Mouse (Mus musculus) heart, embryonic 14.5 days (tissue): Measurements from ENCODE around the gene Shb. TPM values are rescaled to one million over a fixed set of nuclear protein-coding genes. Genes with fewer than 3 reads are reported as not detected.
A peak's percentile ranks its signal among the peaks of the same experiment; 100 is the strongest.

ENCODE experiments used
- ATAC-seq: fragments of 200-750 bp; cut with Nextera tagmentation; 2 replicates; pipeline ENCODE4 v1.8.0; 2017; ENCODE audit warnings: low read depth, moderate TSS enrichment; ENCODE audit not compliant: insufficient number of reproducible peaks, insufficient read depth, low FRiP score
- H3K27ac ChIP-seq, 2 experiments: fragments of 200-500 bp in 1 of 2; fragments of 300-500 bp in 1 of 2; sonication (generic) in 1 of 2; replicated peaks in 1 of 2; 2 replicates each; pipeline ENCODE4 v1.5.1; 2012 to 2014; ENCODE audit warnings: low read depth in 2 of 2, low read length in 2 of 2, control low read depth in 1 of 2, mild to moderate bottlenecking in 1 of 2, mixed read lengths in 1 of 2; ENCODE audit not compliant: control insufficient read depth in 1 of 2, insufficient read depth in 1 of 2
- H3K27me3 ChIP-seq: fragments of 300-500 bp; sonication (generic); 2 replicates; pipeline ENCODE4 v1.6.1; 2014; ENCODE audit warnings: mild to moderate bottlenecking, low read length, control low read depth; ENCODE audit not compliant: control insufficient read depth, insufficient read depth
- H3K36me3 ChIP-seq: fragments of 300-500 bp; sonication (generic); 2 replicates; pipeline ENCODE4 v1.6.1; 2014; ENCODE audit warnings: mild to moderate bottlenecking, control low read depth, low read length, mixed read lengths; ENCODE audit not compliant: control insufficient read depth, insufficient read depth
- H3K4me1 ChIP-seq, 2 experiments: fragments of 200-500 bp in 1 of 2; fragments of 300-500 bp in 1 of 2; sonication (generic) in 1 of 2; 2 replicates each; pipeline ENCODE4 v1.6.1; 2012 to 2014; ENCODE audit warnings: low read length in 2 of 2, control low read depth in 1 of 2, mixed read lengths in 1 of 2; ENCODE audit not compliant: control insufficient read depth in 2 of 2, insufficient read depth in 2 of 2
- H3K4me2 ChIP-seq: fragments of 300-500 bp; sonication (generic); 2 replicates; pipeline ENCODE4 v1.6.1; 2014; ENCODE audit warnings: mild to moderate bottlenecking, low read length
- H3K4me3 ChIP-seq, 2 experiments: fragments of 200-500 bp in 1 of 2; fragments of 300-500 bp in 1 of 2; sonication (generic) in 1 of 2; 2 replicates each; pipeline ENCODE4 v1.5.1; 2012 to 2014; ENCODE audit warnings: low read length in 2 of 2, mild to moderate bottlenecking in 2 of 2, control low read depth in 1 of 2, low read depth in 1 of 2, moderate library complexity in 1 of 2; ENCODE audit not compliant: control insufficient read depth in 1 of 2, insufficient read depth in 1 of 2
- H3K9ac ChIP-seq: fragments of 300-500 bp; sonication (generic); 2 replicates; pipeline ENCODE4 v1.6.1; 2014; ENCODE audit warnings: mild to moderate bottlenecking, low read length
- H3K9me3 ChIP-seq: fragments of 300-500 bp; sonication (generic); 2 replicates; pipeline ENCODE4 v1.6.1; 2016; ENCODE audit warnings: low read length, control low read depth; ENCODE audit not compliant: control insufficient read depth
- WGBS: fragments of 180-500 bp; shearing (Covaris S2); extraction: QIAGEN DNeasy Blood & Tissue Kit; methylation state at CpG from one replicate; pipeline ENCODE4 v1.1.7; 2014; 5-methylcytosine and 5-hydroxymethylcytosine counted together
- polyA plus RNA-seq: library from polyadenylated mRNA; unstranded; fragments of >200 nt; fragmentation: Nextera tagmentation; extraction: Ambion mirVana; gene quantifications from 2 replicates; pipeline ENCODE4 v1.2.1, GENCODE M21; 2014

Gene Shb
- polyA plus RNA-seq, 1 experiment from 2014 or later = 19.0 TPM

DNA sequence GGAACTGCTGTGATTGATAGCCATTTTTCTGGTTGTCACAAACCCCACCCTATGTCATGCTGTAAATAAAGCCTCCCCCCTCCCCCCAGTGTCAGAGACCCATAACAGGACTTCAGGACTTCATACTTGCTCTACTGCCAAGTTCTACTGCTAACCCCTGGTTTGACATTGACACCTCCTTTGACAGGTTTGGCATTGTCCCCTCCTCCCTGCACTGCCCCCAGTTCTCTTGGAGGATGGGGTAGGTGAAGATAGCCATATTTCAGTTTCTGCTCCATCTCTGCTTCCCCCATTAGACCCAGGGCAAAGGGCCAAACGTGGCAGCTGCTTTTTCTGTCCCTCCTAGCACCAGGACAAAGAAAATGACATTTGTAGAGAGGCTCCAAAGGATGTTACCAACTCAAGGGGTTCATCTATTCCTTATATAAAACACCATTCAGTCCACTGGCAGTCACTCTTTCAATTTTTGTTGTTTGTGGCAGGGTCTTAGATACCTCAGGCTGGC, 1.2 kb upstream of the Shb start:
- Histone ChIP-seq H3K36me3 (no peaks in the 10 kb centered on the region), H3K9me3 (no peaks in the 10 kb centered on the region), H3K4me3 (no peak overlapping the region), H3K4me2 (no peak overlapping the region), H3K27ac (no peak overlapping the region), H3K4me1 (peaks cover 8 to 18% of the 10 kb centered on the region in 2 experiments), H3K9ac (no peak overlapping the region), H3K27me3 (no peaks in the 10 kb centered on the region)
- WGBS = 48% methylated on average over 1 of the region's 1 CpGs
- no peak for ATAC-seq

DNA sequence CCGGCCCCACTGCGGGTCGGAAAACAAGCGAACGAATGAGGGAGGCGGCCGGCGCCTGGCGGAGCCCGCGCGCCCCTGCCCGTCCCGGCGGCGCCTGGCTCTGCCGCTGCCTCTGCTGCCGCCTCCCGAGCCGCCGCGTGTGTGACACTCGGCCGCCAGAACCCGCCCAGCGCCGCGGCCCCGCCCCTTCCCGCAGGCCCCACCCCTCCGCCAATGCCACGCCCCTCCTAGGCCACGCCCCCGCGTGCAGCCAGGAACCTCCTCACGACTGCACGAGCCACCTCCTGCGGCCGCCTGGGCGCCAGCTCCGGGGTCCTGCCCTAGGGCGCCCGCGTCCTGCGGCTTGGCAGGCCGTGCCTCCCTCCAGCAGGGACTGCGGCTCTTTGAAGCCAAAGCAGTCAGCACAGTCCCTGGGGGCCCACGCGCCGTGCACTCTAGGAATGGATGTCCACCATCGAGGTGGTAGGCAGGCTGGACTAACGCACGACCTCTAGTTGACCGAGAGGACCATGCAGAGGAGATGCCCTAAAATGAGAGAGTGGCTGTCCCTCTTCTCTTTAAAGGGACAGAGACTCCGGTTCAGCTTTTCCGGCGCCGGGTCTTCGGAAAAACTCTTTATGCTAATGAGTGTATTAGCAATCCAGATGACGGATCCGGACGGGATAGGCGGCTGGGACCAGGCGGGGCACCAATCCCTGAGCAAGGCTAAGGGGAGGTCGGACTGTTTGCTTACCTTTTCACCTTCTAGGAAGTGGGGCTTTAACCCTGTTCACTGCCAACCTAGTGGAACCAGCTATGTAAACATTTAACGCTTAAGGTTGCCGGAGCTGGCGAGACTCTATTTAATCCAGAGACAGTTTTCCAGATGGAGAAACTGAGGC, 1.4 kb downstream of the Shb start:
- Histone ChIP-seq H3K4me1 (peaks cover 20 to 37% of the 10 kb centered on the region in 2 experiments), H3K9ac (peak overlapping the region; percentile 98), H3K4me2 (peak overlapping the region; percentile 79), H3K27ac (peak overlapping the region; percentile 95 to 97), H3K9me3 (no peaks in the 10 kb centered on the region), H3K36me3 (peaks cover 6% of the 10 kb centered on the region), H3K27me3 (no peaks in the 10 kb centered on the region), H3K4me3 (peak overlapping the region; percentile 87 to 90)
- ATAC-seq = peak; percentile 91
- WGBS = under 1% methylated on average over 54 of the region's 68 CpGs

DNA sequence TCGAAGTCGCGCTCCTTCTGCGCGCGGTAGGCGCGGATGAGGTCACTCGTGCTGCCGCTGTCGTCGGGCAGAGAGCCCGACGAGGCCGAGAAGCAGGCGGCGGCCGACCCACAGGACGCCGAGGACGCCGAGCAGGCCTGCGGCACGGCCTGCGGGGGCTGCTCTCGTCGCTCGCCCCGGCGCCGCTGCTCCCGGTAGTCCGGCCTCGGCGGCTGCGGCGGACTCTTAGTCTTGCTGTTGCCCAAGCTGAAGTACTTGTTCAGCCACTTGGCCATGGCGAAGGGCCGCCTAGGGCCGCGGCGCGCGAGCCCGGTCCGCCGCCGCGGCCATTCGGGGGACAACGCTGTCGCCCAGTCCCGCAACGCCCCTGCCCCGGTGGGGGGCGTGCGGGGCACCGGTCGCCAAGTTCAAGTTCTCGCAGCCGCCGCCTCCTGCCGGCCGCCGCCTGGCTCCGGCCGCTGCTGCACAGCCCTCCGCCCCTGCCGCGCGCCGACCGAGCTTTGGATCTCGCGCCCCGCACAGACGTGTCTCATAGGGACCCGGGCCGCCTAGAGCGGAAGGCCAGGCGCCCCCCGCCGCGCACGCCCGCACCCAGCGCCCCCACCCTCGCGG, 2.2 kb downstream of the Shb start:
- Histone ChIP-seq H3K36me3 (peaks cover 10% of the 10 kb centered on the region), H3K9ac (peak overlapping the region; percentile 98), H3K4me1 (peaks cover 21 to 42% of the 10 kb centered on the region in 2 experiments), H3K27me3 (no peaks in the 10 kb centered on the region), H3K9me3 (no peaks in the 10 kb centered on the region), H3K27ac (peak overlapping the region; percentile 46 to 97), H3K4me2 (peak overlapping the region; percentile 79), H3K4me3 (peak overlapping the region; percentile 87 to 90)
- WGBS = under 1% methylated on average over 84 of the region's 89 CpGs
- peak; percentile 45 for ATAC-seq

DNA sequence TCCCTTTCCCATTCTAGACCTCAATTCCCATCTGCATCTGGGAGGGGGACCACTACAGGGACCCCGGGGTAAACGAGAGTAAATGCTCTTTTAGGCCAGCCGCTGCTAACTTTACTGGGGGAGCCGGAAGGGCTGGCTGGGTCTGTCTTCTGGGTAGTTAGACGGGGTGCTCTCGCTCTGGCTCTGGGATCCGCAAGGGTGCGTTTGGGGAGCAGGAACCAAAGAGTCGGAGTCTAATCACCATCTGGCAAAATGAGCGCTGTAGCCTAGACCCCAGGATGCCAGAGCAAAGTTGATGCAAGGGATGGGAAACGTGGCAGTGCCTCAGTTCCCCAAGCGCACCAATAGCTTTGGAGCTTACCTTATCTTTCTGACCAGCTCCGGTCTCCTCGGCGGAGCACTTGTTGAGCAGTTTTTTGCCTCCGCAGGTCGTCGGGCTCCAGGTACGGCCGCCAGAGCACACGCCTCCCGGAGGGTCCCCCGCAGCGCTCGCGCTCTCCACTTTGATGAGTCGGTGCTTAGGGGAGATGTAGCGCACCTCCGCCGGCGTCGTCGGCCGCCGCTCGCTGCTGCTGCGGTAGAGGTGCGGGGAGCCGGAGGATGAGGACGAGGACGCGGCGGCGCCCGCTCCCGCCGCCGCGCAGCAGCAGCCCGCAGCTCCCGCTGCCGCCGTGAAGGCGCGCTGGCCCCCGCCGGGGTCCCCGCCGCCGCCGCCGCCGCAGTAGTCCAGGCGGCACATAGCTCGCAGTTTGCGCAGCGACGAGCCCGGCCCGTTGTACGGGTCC, 2.9 kb downstream of the Shb start:
- peak overlapping the region; percentile 87 to 90 for H3K4me3 ChIP-seq
- H3K4me2 ChIP-seq = peak overlapping the region; percentile 79
- H3K9me3 ChIP-seq = no peaks in the 10 kb centered on the region
- peaks cover 10% of the 10 kb centered on the region for H3K36me3 ChIP-seq
- under 1% methylated on average over 69 of the region's 71 CpGs for WGBS
- no peaks in the 10 kb centered on the region for H3K27me3 ChIP-seq
- peak overlapping the region; percentile 98 for H3K9ac ChIP-seq
- peaks cover 21 to 42% of the 10 kb centered on the region in 2 experiments for H3K4me1 ChIP-seq
- H3K27ac ChIP-seq = peak overlapping the region; percentile 46 to 97
- no peak for ATAC-seq

DNA sequence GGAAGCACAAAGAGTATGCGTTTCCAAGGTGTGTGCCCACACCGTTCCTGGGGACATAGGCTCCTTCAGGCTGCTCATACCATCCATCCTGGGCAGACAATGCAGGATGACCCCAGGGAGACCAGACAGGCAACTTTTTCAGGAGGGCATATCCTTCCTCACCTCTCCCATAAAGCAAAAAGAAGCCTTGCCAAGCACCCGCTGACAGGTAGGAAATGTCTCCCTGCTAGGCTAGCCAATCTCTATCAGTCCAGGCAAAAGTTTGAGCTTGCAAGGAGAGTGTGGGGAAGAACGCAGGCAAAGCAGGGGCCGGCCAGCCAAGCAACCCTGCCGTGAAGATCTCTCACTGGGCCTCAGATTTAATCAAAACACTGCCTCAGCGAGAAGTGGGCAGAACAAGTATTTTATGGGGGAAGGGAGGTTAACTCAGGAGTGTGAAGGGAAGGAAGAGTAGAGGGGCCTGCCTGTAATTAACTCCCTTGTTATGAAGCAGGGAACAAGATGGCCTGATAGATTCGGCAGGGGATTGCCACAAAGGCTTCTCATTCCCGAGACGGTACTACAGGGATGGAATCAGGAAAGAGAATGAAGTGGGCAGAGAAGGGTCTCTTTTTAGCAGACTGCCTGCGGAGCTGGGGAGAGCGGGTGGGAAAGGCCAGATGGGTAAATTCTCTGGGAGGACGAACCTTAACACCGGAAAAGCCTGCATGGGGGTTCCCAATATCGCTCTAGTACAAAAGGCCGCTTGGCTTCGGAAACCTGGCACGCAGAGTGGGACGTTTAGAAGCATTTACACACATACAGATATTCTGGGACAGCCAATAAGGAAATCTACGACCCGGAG, 3.7 kb downstream of the Shb start:
- H3K4me1 ChIP-seq = peaks cover 21 to 42% of the 10 kb centered on the region in 2 experiments
- WGBS = 4% methylated on average over 21 of the region's 21 CpGs

DNA sequence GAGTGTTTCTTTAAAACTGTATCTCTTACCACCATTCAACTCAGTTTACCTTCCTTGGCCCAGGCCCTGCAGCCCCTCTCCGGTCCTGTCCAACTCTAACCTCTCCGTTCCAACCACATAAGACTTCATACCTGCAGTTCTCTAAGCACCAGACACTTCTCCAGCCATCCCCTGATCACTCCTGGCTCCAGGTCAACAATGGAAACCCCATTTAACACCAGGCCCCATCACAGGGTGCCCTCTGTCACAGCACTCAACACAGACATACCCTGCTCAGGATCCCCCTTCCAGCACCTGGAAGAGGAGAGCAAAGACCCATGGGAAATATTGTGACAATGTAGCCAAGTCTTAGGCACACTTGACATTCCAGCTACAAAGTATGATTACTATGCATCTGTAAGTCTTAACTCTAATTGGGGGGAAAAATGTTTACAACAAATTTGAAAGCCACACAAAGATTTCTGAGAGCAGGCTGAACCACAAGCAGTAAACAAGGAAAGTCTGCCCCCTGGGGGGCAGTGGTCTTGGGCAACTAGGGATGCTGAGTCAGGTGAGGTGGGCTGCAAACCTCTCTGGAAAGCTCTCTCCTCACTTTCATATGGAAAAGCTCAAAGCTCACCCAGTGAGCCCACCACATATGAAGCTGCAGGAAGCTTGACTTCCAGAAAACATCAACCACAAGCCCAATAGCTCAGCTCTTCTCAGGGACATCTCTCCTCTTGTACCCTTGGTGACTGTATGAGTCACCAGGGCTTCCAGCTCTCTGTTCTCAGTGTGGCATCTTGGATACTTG, 4.5 kb downstream of the Shb start:
- H3K4me1 ChIP-seq = peaks cover 21 to 46% of the 10 kb centered on the region in 2 experiments
- peak overlapping the region; percentile 98 for H3K9ac ChIP-seq
- no peaks in the 10 kb centered on the region for H3K27me3 ChIP-seq
- no peaks in the 10 kb centered on the region for H3K9me3 ChIP-seq
- peak overlapping the region; percentile 46 to 97 for H3K27ac ChIP-seq
- no peak for ATAC-seq
- peak overlapping the region; percentile 79 for H3K4me2 ChIP-seq
- WGBS = 74% methylated on average over 2 of the region's 2 CpGs
- H3K4me3 ChIP-seq = peak overlapping the region; percentile 87 to 90
- peaks cover 18% of the 10 kb centered on the region for H3K36me3 ChIP-seq

More for the DNA sequence above, 3.7 kb downstream of the Shb start:
- Histone ChIP-seq H3K27ac (peak overlapping the region; percentile 46 to 97), H3K4me3 (peak overlapping the region; percentile 87 to 90), H3K36me3 (peaks cover 13% of the 10 kb centered on the region), H3K9me3 (no peaks in the 10 kb centered on the region), H3K4me2 (peak overlapping the region; percentile 79), H3K9ac (peak overlapping the region; percentile 98), H3K27me3 (no peaks in the 10 kb centered on the region)
- no peak for ATAC-seq
